Comparison of ENCODE assay signal across 10 mouse cellular contexts in genomic region chr11:98497388-98498288, GRCm38 (mm10). TPM values are rescaled to one million over a fixed set of nuclear protein-coding genes. Genes with fewer than 3 reads are reported as not detected.
DNase-seq lines count a peak whose midpoint lies in the region; ATAC-seq lines count a peak whose summit lies in the region.
"Had no signal": no experiment of that assay in that cellular context is flagged by ENCODE, and none has a peak within 500 bp of the region (broad histone marks: within the 10 kb centered on the region; RNA-seq: fewer than 3 reads in every experiment).

No protein-coding gene starts in this region.

- WGBS in forebrain, embryonic 10.5 days: 42% methylated on average over 22 of the region's 22 CpGs
- 31% methylated on average over 22 of the region's 22 CpGs for WGBS in forebrain, embryonic 12.5 days
- WGBS in limb, embryonic 12.5 days: 14% methylated on average over 22 of the region's 22 CpGs

- peak overlapping the region; percentile 2; the same call in 1 of the 2 replicates for H3K27ac ChIP-seq in forebrain, embryonic 10.5 days
- H3K27ac ChIP-seq in forebrain, embryonic 12.5 days: no peak overlapping the region
- H3K27ac ChIP-seq in limb, embryonic 12.5 days: 0 out of 2 replicates have a peak overlapping the region, but pooled peaks have one; percentile 13

- no peaks in the 10 kb centered on the region for H3K9me3 ChIP-seq in forebrain, embryonic 10.5 days
- no peaks in the 10 kb centered on the region for H3K9me3 ChIP-seq in forebrain, embryonic 12.5 days
- no peaks in the 10 kb centered on the region for H3K9me3 ChIP-seq in limb, embryonic 12.5 days

- H3K27me3 ChIP-seq in forebrain, embryonic 10.5 days (ENCODE audit: poor library complexity, severe bottlenecking): peaks cover 95% of the 10 kb centered on the region
- H3K27me3 ChIP-seq in forebrain, embryonic 12.5 days: peaks cover 79% of the 10 kb centered on the region
- H3K27me3 ChIP-seq in limb, embryonic 12.5 days: peaks cover 27% of the 10 kb centered on the region

- no peaks in the 10 kb centered on the region for H3K36me3 ChIP-seq in forebrain, embryonic 10.5 days (replicated peaks)
- no peaks in the 10 kb centered on the region for H3K36me3 ChIP-seq in forebrain, embryonic 12.5 days (replicated peaks)
- no peaks in the 10 kb centered on the region for H3K36me3 ChIP-seq in limb, embryonic 12.5 days

- H3K9ac ChIP-seq in forebrain, embryonic 12.5 days: no peak overlapping the region
- H3K9ac ChIP-seq in limb, embryonic 12.5 days (replicated peaks): no peak overlapping the region; the same call in 1 of the 2 replicates
- H3K9ac ChIP-seq: liver, postnatal 0 days had no signal

- H3K4me1 ChIP-seq in forebrain, embryonic 10.5 days: peaks cover 26% of the 10 kb centered on the region
- H3K4me1 ChIP-seq in forebrain, embryonic 12.5 days: peaks cover 16% of the 10 kb centered on the region
- peaks cover 22% of the 10 kb centered on the region for H3K4me1 ChIP-seq in limb, embryonic 12.5 days (replicated peaks)

- H3K4me3 ChIP-seq in forebrain, embryonic 10.5 days: no peak overlapping the region
- no peak overlapping the region for H3K4me3 ChIP-seq in forebrain, embryonic 12.5 days (replicated peaks)
- H3K4me3 ChIP-seq in limb, embryonic 12.5 days (replicated peaks): 0 out of 2 replicates have a peak overlapping the region, but pooled peaks have one; percentile 1

- DNase-seq in forebrain, embryonic 10.5 days (ENCODE audit: extremely low spot score, low spot score): peak; percentile 23
- peak; percentile 66 to 67 for DNase-seq in spleen, postnatal 36 days (ENCODE audit: low spot score in 2 of 2)
- DNase-seq in spleen, postnatal 4 days (ENCODE audit: low spot score in 2 of 2): no peak
- DNase-seq in yolk sac, embryonic 10.5 days (ENCODE audit: low spot score): no peak
- no peak for DNase-seq in adrenal gland, postnatal 4 days (ENCODE audit: low spot score in 2 of 2)
- DNase-seq in frontal cortex, postnatal 14 days (ENCODE audit: low spot score in 2 of 2): no peak
- DNase-seq: liver, postnatal 0 days had no signal

- no peak overlapping the region for H3K4me2 ChIP-seq in forebrain, embryonic 12.5 days
- H3K4me2 ChIP-seq in limb, embryonic 12.5 days: peak overlapping the region; percentile 42

- no peak for ATAC-seq in forebrain, embryonic 12.5 days (ENCODE audit: low FRiP score)
- no peak for ATAC-seq in limb, embryonic 12.5 days (ENCODE audit: insufficient number of reproducible peaks, insufficient read depth, low FRiP score, low TSS enrichment, low read depth)
- ATAC-seq: liver, postnatal 0 days had no signal

RNA-seq across cellular contexts. Expression of gene Ikzf3, which starts 48.2 kb away (rescaled TPM):
- 0.07 TPM in 1 of 2 replicates, not detected in the other for polyA plus RNA-seq in forebrain, embryonic 10.5 days (2016; fragmentation: Nextera tagmentation; extraction: Ambion mirVana)
- 0.04 TPM in 1 of 2 replicates, not detected in the other for polyA plus RNA-seq in forebrain, embryonic 12.5 days (2016; fragmentation: Nextera tagmentation; extraction: Ambion mirVana)
- polyA plus RNA-seq in limb, embryonic 12.5 days (2016; fragmentation: Nextera tagmentation; extraction: Ambion mirVana): 0.45 and 0.54 TPM in 2 replicates
- 1 to 10 TPM in 1 of 2 experiments, under 1 TPM in 1; 0.36 to 1.4 TPM for total RNA-seq in adrenal gland, postnatal 4 days (2021)
- total RNA-seq: common myeloid progenitor, adult 5-6 weeks had no signal

RNA-seq across cellular contexts. Expression of gene Grb7, which starts 51.4 kb away (rescaled TPM):
- 4.1 and 5.6 TPM in 2 replicates for polyA plus RNA-seq in forebrain, embryonic 10.5 days (2016; fragmentation: Nextera tagmentation; extraction: Ambion mirVana)
- 1.1 and 1.6 TPM in 2 replicates for polyA plus RNA-seq in forebrain, embryonic 12.5 days (2016; fragmentation: Nextera tagmentation; extraction: Ambion mirVana)
- polyA plus RNA-seq in limb, embryonic 12.5 days (2016; fragmentation: Nextera tagmentation; extraction: Ambion mirVana): 5.1 and 5.4 TPM in 2 replicates
- 10 to 100 TPM in 1 of 2 experiments, 1 to 10 TPM in 1; 5.9 to 10.3 TPM for total RNA-seq in adrenal gland, postnatal 4 days (2021)
- total RNA-seq: common myeloid progenitor, adult 5-6 weeks had no signal

RNA-seq across cellular contexts. Expression of gene Zpbp2, which starts 53.3 kb away (rescaled TPM):
- 0.26 and 0.66 TPM in 2 replicates for polyA plus RNA-seq in forebrain, embryonic 10.5 days (2016; fragmentation: Nextera tagmentation; extraction: Ambion mirVana)
- polyA plus RNA-seq in forebrain, embryonic 12.5 days (2016; fragmentation: Nextera tagmentation; extraction: Ambion mirVana): 0.17 TPM in 1 of 2 replicates, not detected in the other
- 0.65 TPM in 1 of 2 replicates, not detected in the other for polyA plus RNA-seq in limb, embryonic 12.5 days (2016; fragmentation: Nextera tagmentation; extraction: Ambion mirVana)
- total RNA-seq in adrenal gland, postnatal 4 days (2021): under 1 TPM in 1 of 2 experiments, not detected in 1; 0.45 TPM

RNA-seq across cellular contexts. Expression of gene Mien1, which starts 58.8 kb away (rescaled TPM):
- polyA plus RNA-seq in forebrain, embryonic 10.5 days (2016; fragmentation: Nextera tagmentation; extraction: Ambion mirVana): 91.2 and 94.3 TPM in 2 replicates
- polyA plus RNA-seq in forebrain, embryonic 12.5 days (2016; fragmentation: Nextera tagmentation; extraction: Ambion mirVana): 142 and 154 TPM in 2 replicates
- polyA plus RNA-seq in limb, embryonic 12.5 days (2016; fragmentation: Nextera tagmentation; extraction: Ambion mirVana): 74.4 and 79.8 TPM in 2 replicates
- 10 to 100 TPM; 53.5 to 55.3 TPM for total RNA-seq in adrenal gland, postnatal 4 days (2021)

Comparison
In these comparisons a context has a peak if more than half of its experiments do, and no peak if none do; other contexts are left out.
1. DNase-seq: peak in forebrain, embryonic 10.5 days (single experiment) and spleen, postnatal 36 days (2 of 2); none in spleen, postnatal 4 days (0 of 2), yolk sac, embryonic 10.5 days (single experiment), adrenal gland, postnatal 4 days (0 of 2) and frontal cortex, postnatal 14 days (0 of 2).